Comparison of ENCODE assay signal across 18 mouse cellular contexts in the genomic region with DNA sequence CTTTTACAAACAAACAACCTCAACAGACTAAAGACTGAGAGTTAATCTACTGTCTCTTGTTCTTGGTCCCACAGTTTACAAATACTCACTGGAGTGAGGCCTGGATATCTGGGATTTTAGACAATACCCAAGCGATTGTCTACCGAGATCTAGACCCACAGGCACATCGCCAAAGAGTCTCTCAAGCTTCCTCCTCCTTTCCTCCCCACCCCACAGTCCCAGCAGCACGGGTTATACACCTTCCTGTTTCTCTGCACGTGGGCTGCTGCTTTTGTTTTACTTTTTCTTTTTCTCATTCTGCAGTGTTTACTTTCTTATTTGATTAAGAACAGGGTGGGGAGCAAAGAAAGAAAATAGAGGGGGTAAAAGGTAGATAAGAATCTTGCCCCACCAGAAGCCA. TPM values are rescaled to one million over a fixed set of nuclear protein-coding genes. Genes with fewer than 3 reads are reported as not detected.
DNase-seq lines count a peak whose midpoint lies in the region; ATAC-seq and TF ChIP-seq lines count a peak whose summit lies in the region.
"Had no signal": no experiment of that assay in that cellular context is flagged by ENCODE, and none has a peak within 500 bp of the region (broad histone marks: within the 10 kb centered on the region; RNA-seq: fewer than 3 reads in every experiment).

No protein-coding gene starts in this region.

- no peak overlapping the region for H3K4me2 ChIP-seq in liver, embryonic 12.5 days
- no peak overlapping the region for H3K4me2 ChIP-seq in liver, embryonic 16.5 days (ENCODE audit: low read depth, low read length)
- H3K4me2 ChIP-seq in stomach, embryonic 15.5 days: no peak overlapping the region
- H3K4me2 ChIP-seq in neural tube, embryonic 15.5 days: no peak overlapping the region
- H3K4me2 ChIP-seq in forebrain, embryonic 11.5 days (ENCODE audit: low read depth, low read length, severe bottlenecking): no peak overlapping the region
- H3K4me2 ChIP-seq: embryonic facial prominence, embryonic 15.5 days; intestine, embryonic 15.5 days had no signal

- H3K4me1 ChIP-seq in liver, adult 2 months (ENCODE audit: control insufficient read depth, insufficient read depth, low read length): peaks cover 32% of the 10 kb centered on the region
- H3K4me1 ChIP-seq in liver, embryonic 12.5 days: peaks cover 5% of the 10 kb centered on the region; the same call in 1 of the 2 replicates
- peaks cover 2% of the 10 kb centered on the region for H3K4me1 ChIP-seq in liver, embryonic 16.5 days (ENCODE audit: control insufficient read depth, low read depth, low read length)
- H3K4me1 ChIP-seq in stomach, embryonic 15.5 days: no peaks in the 10 kb centered on the region
- no peaks in the 10 kb centered on the region for H3K4me1 ChIP-seq in neural tube, embryonic 15.5 days
- H3K4me1 ChIP-seq in forebrain, embryonic 11.5 days (replicated peaks; ENCODE audit: control insufficient read depth, insufficient read depth, low read length): no peaks in the 10 kb centered on the region
- H3K4me1 ChIP-seq: embryonic facial prominence, embryonic 15.5 days; hindbrain, embryonic 10.5 days had no signal

- no peak overlapping the region for H3K4me3 ChIP-seq in gastrocnemius, adult 2 months
- H3K4me3 ChIP-seq in liver, adult 2 months (ENCODE audit: insufficient read depth, low read depth, low read length): no peak overlapping the region
- H3K4me3 ChIP-seq in liver, embryonic 12.5 days: no peak overlapping the region
- no peak overlapping the region for H3K4me3 ChIP-seq in liver, embryonic 16.5 days (ENCODE audit: low read depth, low read length)
- H3K4me3 ChIP-seq in stomach, embryonic 15.5 days (replicated peaks): no peak overlapping the region
- no peak overlapping the region for H3K4me3 ChIP-seq in neural tube, embryonic 15.5 days (replicated peaks)
- no peak overlapping the region for H3K4me3 ChIP-seq in forebrain, embryonic 11.5 days (ENCODE audit: low read depth, low read length)
- H3K4me3 ChIP-seq: embryonic facial prominence, embryonic 15.5 days; hindbrain, embryonic 10.5 days; intestine, embryonic 15.5 days; myocyte had no signal

- no peaks in the 10 kb centered on the region for H3K27me3 ChIP-seq in liver, adult 2 months (ENCODE audit: control insufficient read depth, insufficient read depth, low read length)
- no peaks in the 10 kb centered on the region for H3K27me3 ChIP-seq in liver, embryonic 12.5 days (replicated peaks)
- no peaks in the 10 kb centered on the region for H3K27me3 ChIP-seq in liver, embryonic 16.5 days (ENCODE audit: control insufficient read depth, insufficient read depth, low read depth, low read length)
- H3K27me3 ChIP-seq in stomach, embryonic 15.5 days (replicated peaks): no peaks in the 10 kb centered on the region
- no peaks in the 10 kb centered on the region for H3K27me3 ChIP-seq in neural tube, embryonic 15.5 days (replicated peaks)
- no peaks in the 10 kb centered on the region for H3K27me3 ChIP-seq in forebrain, embryonic 11.5 days (ENCODE audit: control insufficient read depth, insufficient read depth, low read length)
- H3K27me3 ChIP-seq: embryonic facial prominence, embryonic 15.5 days; intestine, embryonic 15.5 days had no signal

- no peaks in the 10 kb centered on the region for H3K79me2 ChIP-seq in liver, adult 2 months (ENCODE audit: control insufficient read depth, insufficient read depth, low read length)

- intact Hi-C loops in gastrocnemius, adult 2 months (cut with DNase I): no loop called here

- H3K27ac ChIP-seq in gastrocnemius, adult 2 months: peak overlapping the region; percentile 43; the same call in 1 of the 2 replicates
- peak overlapping the region; percentile 62; the same call in 1 of the 2 replicates for H3K27ac ChIP-seq in liver, adult 2 months (replicated peaks; ENCODE audit: insufficient read depth, low read depth, low read length)
- H3K27ac ChIP-seq in liver, embryonic 12.5 days: no peak overlapping the region
- peak overlapping the region; percentile 57 for H3K27ac ChIP-seq in liver, embryonic 16.5 days (ENCODE audit: low read length)
- 0 out of 2 replicates have a peak overlapping the region, but pooled peaks have one; percentile 13 for H3K27ac ChIP-seq in stomach, embryonic 15.5 days
- H3K27ac ChIP-seq in neural tube, embryonic 15.5 days (replicated peaks): no peak overlapping the region
- H3K27ac ChIP-seq in forebrain, embryonic 11.5 days (ENCODE audit: low read depth, low read length): no peak overlapping the region
- H3K27ac ChIP-seq: embryonic facial prominence, embryonic 15.5 days; hindbrain, embryonic 10.5 days; intestine, embryonic 15.5 days had no signal

- TF ChIP-seq POLR2A in liver, adult 2 months (IDR thresholded peaks at IDR 0.05; ENCODE audit: extremely low read depth, insufficient read depth, low read length): no peak

- 33% methylated on average over 5 of the region's 5 CpGs for WGBS in liver, adult 2 months
- 61% methylated on average over 5 of the region's 5 CpGs for WGBS in liver, embryonic 12.5 days (ENCODE audit: insufficient replicate concordance)
- 45% methylated on average over 5 of the region's 5 CpGs for WGBS in liver, embryonic 16.5 days (ENCODE audit: insufficient replicate concordance)
- WGBS in stomach, embryonic 15.5 days: 47% methylated on average over 5 of the region's 5 CpGs
- WGBS in neural tube, embryonic 15.5 days: 87% methylated on average over 5 of the region's 5 CpGs
- WGBS in forebrain, embryonic 11.5 days: 90% methylated on average over 5 of the region's 5 CpGs

- no peak for TF ChIP-seq CTCF in gastrocnemius, adult 2 months (IDR thresholded peaks at IDR 0.05)
- TF ChIP-seq CTCF in liver, adult 2 months (IDR thresholded peaks at IDR 0.05; ENCODE audit: low read depth, low read length): no peak

- H3K9me3 ChIP-seq in liver, embryonic 12.5 days (replicated peaks): no peaks in the 10 kb centered on the region
- H3K9me3 ChIP-seq in liver, embryonic 16.5 days (replicated peaks; ENCODE audit: control insufficient read depth, low read length): no peaks in the 10 kb centered on the region
- no peaks in the 10 kb centered on the region for H3K9me3 ChIP-seq in stomach, embryonic 15.5 days
- H3K9me3 ChIP-seq in neural tube, embryonic 15.5 days (replicated peaks): no peaks in the 10 kb centered on the region
- no peaks in the 10 kb centered on the region for H3K9me3 ChIP-seq in forebrain, embryonic 11.5 days (ENCODE audit: control insufficient read depth, low read length)
- H3K9me3 ChIP-seq: embryonic facial prominence, embryonic 15.5 days; hindbrain, embryonic 10.5 days; intestine, embryonic 15.5 days had no signal

- no peak overlapping the region for H3K9ac ChIP-seq in liver, adult 2 months (ENCODE audit: low read depth, low read length)
- H3K9ac ChIP-seq in liver, embryonic 12.5 days: no peak overlapping the region
- no peak overlapping the region for H3K9ac ChIP-seq in liver, embryonic 16.5 days (ENCODE audit: low read depth, low read length)
- no peak overlapping the region for H3K9ac ChIP-seq in stomach, embryonic 15.5 days
- no peak overlapping the region for H3K9ac ChIP-seq in neural tube, embryonic 15.5 days (replicated peaks)
- no peak overlapping the region for H3K9ac ChIP-seq in forebrain, embryonic 11.5 days (ENCODE audit: low read length)
- H3K9ac ChIP-seq: embryonic facial prominence, embryonic 15.5 days; intestine, embryonic 15.5 days had no signal

- DNase-seq in gastrocnemius, adult 2 months: no peak
- no peak for DNase-seq in gastrocnemius, postnatal 25 days
- no peak for DNase-seq in liver, adult 2 months (ENCODE audit: extremely low read depth, low read depth, low spot score)
- DNase-seq in forebrain, embryonic 11.5 days (ENCODE audit: low spot score): no peak
- DNase-seq: adrenal gland, postnatal 10 days; cerebellum, postnatal 25 days; gastrocnemius, postnatal 10 days had no signal

- H3K36me3 ChIP-seq in liver, adult 2 months (ENCODE audit: control insufficient read depth, insufficient read depth, low read length): peaks cover 27% of the 10 kb centered on the region
- peaks cover 83% of the 10 kb centered on the region for H3K36me3 ChIP-seq in liver, embryonic 12.5 days
- peaks cover 36% of the 10 kb centered on the region for H3K36me3 ChIP-seq in liver, embryonic 16.5 days (ENCODE audit: control insufficient read depth, insufficient read depth)
- peaks cover 46% of the 10 kb centered on the region for H3K36me3 ChIP-seq in stomach, embryonic 15.5 days
- peaks cover 80% of the 10 kb centered on the region for H3K36me3 ChIP-seq in neural tube, embryonic 15.5 days
- H3K36me3 ChIP-seq in forebrain, embryonic 11.5 days (ENCODE audit: control insufficient read depth, insufficient read depth, low read length): peaks cover 15% of the 10 kb centered on the region

- no peak for ATAC-seq in liver, embryonic 12.5 days
- no peak for ATAC-seq in liver, embryonic 16.5 days (ENCODE audit: low read depth)
- peak; percentile 10; the same call in 1 of the 2 replicates for ATAC-seq in stomach, embryonic 15.5 days (ENCODE audit: insufficient read depth, low FRiP score, low read depth)
- no peak for ATAC-seq in neural tube, embryonic 15.5 days (ENCODE audit: low FRiP score)
- ATAC-seq in forebrain, embryonic 11.5 days (replicated peaks; ENCODE audit: low FRiP score): no peak
- ATAC-seq: forebrain, embryonic 14.5 days; intestine, embryonic 15.5 days had no signal

RNA-seq across cellular contexts. Expression of gene Spdye4c, which starts 22.4 kb away (rescaled TPM):
- not detected for total RNA-seq in gastrocnemius, adult 2 months (2021)
- total RNA-seq in gastrocnemius, postnatal 25 days (2021): not detected
- not detected in 2 replicates for total RNA-seq in liver, adult 2 months (2014; rRNA removed)
- polyA plus RNA-seq in liver, adult 2 months (2012; rRNA removed): not detected in 2 replicates
- not detected in 2 replicates for polyA plus RNA-seq in liver, embryonic 12.5 days (2016; fragmentation: Nextera tagmentation; extraction: Ambion mirVana)
- polyA plus RNA-seq in liver, embryonic 16.5 days (2015; fragmentation: Nextera tagmentation; extraction: Ambion mirVana): not detected in 2 replicates
- polyA plus RNA-seq in stomach, embryonic 15.5 days (2015; fragmentation: Nextera tagmentation; extraction: Ambion mirVana): not detected in 2 replicates
- polyA plus RNA-seq in neural tube, embryonic 15.5 days (2015; fragmentation: Nextera tagmentation; extraction: Ambion mirVana): not detected in 2 replicates
- not detected in 2 replicates for polyA plus RNA-seq in forebrain, embryonic 11.5 days (2014; fragmentation: Nextera tagmentation; extraction: Ambion mirVana)
- total RNA-seq: adrenal gland, postnatal 10 days; gastrocnemius, postnatal 10 days; left cerebral cortex, postnatal 36 days; megakaryocyte-erythroid progenitor cell, adult 5-6 weeks had no signal
- polyA plus RNA-seq: embryonic facial prominence, embryonic 15.5 days; forebrain, embryonic 14.5 days; hindbrain, embryonic 10.5 days; intestine, embryonic 15.5 days; myocyte had no signal

Comparison
In these comparisons a context has a peak if more than half of its experiments do, and no peak if none do; other contexts are left out.
1. H3K27ac ChIP-seq: peak in gastrocnemius, adult 2 months (single experiment), liver, adult 2 months (single experiment), liver, embryonic 16.5 days (single experiment) and stomach, embryonic 15.5 days (single experiment); none in liver, embryonic 12.5 days (single experiment), neural tube, embryonic 15.5 days (single experiment) and forebrain, embryonic 11.5 days (single experiment).